Comparison of ENCODE assay signal across 21 mouse cellular contexts in the genomic region with DNA sequence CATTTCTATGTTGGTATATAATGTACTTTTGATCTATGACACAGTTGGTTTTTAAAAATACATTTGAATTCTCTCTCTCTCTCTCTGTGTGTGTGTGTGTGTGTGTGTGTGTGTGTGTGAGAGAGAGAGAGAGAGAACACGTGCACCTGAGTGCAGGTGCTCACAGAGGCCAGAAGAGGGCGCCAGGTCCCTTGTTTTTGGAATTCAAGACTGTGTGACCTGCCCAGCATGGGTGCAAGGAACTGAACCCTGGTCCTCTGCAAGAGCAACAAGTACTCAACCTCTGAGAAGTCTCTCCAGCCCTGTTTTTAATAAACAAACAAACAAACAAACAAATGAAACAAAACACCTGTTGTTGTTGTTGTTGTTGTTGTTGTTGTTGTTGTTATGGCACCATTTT.
"Had no signal": no experiment of that assay in that cellular context is flagged by ENCODE, and none has a peak within 500 bp of the region (broad histone marks: within the 10 kb centered on the region; RNA-seq: fewer than 3 reads in every experiment).

No protein-coding gene starts in this region.

- ATAC-seq: midbrain, embryonic 13.5 days; midbrain, embryonic 16.5 days had no signal

- H3K27me3 ChIP-seq: limb, embryonic 12.5 days; limb, embryonic 15.5 days; lung, embryonic 15.5 days; midbrain, embryonic 13.5 days; neural tube, embryonic 13.5 days had no signal

- H3K9ac ChIP-seq: limb, embryonic 12.5 days; limb, embryonic 15.5 days; liver, embryonic 15.5 days; lung, embryonic 15.5 days; midbrain, embryonic 13.5 days; neural tube, embryonic 13.5 days had no signal

- H3K27ac ChIP-seq: limb, embryonic 12.5 days; limb, embryonic 15.5 days; liver, embryonic 15.5 days; lung, embryonic 15.5 days; midbrain, embryonic 10.5 days; midbrain, embryonic 13.5 days; neural tube, embryonic 13.5 days had no signal

- H3K4me3 ChIP-seq: limb, embryonic 12.5 days; limb, embryonic 15.5 days; liver, embryonic 15.5 days; lung, embryonic 15.5 days; megakaryocyte, embryonic 14.5 days; midbrain, embryonic 10.5 days; midbrain, embryonic 13.5 days; myocyte; neural tube, embryonic 13.5 days had no signal

- H3K4me1 ChIP-seq: limb, embryonic 12.5 days; lung, embryonic 15.5 days; midbrain, embryonic 10.5 days; midbrain, embryonic 13.5 days; neural tube, embryonic 13.5 days had no signal

- H3K36me3 ChIP-seq: limb, embryonic 12.5 days; limb, embryonic 15.5 days; liver, embryonic 15.5 days; lung, embryonic 15.5 days; midbrain, embryonic 10.5 days; midbrain, embryonic 13.5 days; neural tube, embryonic 13.5 days had no signal

- H3K9me3 ChIP-seq: limb, embryonic 15.5 days had no signal

- DNase-seq: kidney, adult 9 months; kidney, postnatal 14 days; kidney, postnatal 4 days; left cerebral cortex, postnatal 4 days; lung, adult 18-20 months; lung, postnatal 10 days; lung, postnatal 36 days; retina, postnatal 1 day; right cerebral cortex, postnatal 25 days; thymus, adult 18-20 months; thymus, postnatal 36 days had no signal

- H3K4me2 ChIP-seq: limb, embryonic 12.5 days; limb, embryonic 15.5 days; liver, embryonic 15.5 days; lung, embryonic 15.5 days; midbrain, embryonic 13.5 days; neural tube, embryonic 13.5 days had no signal
